Mouse (Mus musculus): Measurements from ENCODE around the gene Baiap2.

The Baiap2 gene

DNA sequence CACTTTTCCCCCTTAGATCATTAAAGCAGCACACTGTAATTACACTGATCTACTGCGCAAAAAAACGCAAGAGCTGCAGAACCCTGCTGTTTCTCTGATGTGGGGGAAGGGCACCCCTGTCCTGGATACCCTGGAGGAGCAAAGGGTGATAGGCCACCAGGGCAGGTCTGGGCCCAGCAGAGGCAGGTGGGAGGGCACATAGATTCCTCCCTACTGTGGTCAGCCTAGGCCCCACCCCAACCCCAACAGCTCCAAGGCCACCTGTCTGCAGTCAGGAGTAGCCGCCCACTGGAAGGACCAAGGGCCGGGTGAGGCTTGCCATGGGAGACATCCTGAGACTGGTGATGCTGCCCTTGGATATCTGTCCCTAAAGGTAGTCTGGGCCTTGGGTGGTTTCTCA, 102.8 kb downstream of the Baiap2 start:
- no peak for DNase-seq (ENCODE audit: low spot score)

GRCm38 (mm10) chr11:120045839-120046552, 103.4 kb downstream of the Baiap2 start:
- no peak for DNase-seq (ENCODE audit: low spot score)

- DNase-seq (ENCODE audit: low spot score) = no peak
Observed at GRCm38 (mm10) chr11:120046553-120047191, 104.1 kb downstream of the Baiap2 start, which contains the start of gene Aatk. Gene Aatk, minus strand, starts transcription at chr11:120047167.

- DNase-seq (ENCODE audit: low spot score) = no peak
Observed at GRCm38 (mm10) chr11:120047531-120048251, 105.1 kb downstream of the Baiap2 start.

DNA sequence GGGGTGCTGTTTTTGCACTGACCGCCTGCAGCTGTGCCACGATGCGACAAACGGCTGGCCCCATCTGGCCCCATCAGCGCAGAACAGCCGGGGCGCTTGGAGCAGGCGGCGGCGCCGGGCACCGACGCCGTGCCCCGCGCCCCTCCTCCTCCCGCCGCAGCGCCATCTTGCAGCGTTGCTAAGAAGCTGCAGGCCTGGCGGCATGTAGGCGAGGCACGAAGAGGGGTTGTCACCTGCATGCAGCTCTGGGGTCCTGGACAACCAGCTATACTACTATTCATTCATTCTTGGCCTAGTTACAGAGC, 105.6 kb downstream of the Baiap2 start:
- DNase-seq (ENCODE audit: low spot score) = no peak

GRCm38 (mm10) chr11:120049067-120049466, 106.5 kb downstream of the Baiap2 start:
- no peak for DNase-seq (ENCODE audit: low spot score)

- no peak for DNase-seq (ENCODE audit: low spot score)
Observed at GRCm38 (mm10) chr11:120051124-120051811, 108.7 kb downstream of the Baiap2 start.

DNA sequence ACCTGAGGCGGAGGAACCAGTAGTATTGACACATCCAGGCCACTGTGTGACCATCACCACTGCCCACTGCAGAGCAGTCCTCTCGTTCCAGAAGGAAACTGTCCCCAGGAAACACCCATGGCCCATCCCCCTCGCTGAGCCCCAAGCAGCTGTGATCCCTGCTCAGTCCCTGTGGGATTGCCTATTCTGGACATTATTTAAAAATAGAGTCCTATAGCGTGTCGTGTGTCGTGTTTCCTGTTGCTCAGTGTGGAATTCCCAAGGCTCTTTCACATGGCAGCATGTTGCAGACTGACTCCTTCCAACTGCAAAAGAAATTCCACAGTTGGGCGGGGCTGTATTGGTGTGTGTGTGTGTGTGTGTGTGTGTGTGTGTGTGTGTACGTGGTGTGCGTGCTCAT, 109.7 kb downstream of the Baiap2 start:
- no peak for DNase-seq (ENCODE audit: low spot score)

DNA sequence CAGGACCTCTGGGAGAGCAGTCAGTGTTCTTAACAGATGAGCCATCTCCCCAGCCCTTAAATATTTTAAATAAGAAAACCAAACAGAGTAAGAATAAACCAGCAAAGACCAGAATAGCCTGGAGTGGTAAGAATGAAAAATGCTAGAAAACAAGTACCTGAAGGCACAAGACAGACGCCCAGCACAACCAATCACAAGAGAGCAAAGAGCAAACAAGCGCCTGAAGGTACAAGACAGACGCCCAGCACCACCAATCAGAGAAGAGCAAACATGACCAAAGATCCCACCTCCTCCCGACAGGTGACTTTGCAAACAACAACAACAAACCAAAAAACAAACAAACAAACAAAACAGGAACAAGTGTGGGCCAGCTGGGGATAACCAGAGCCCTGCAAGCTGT, 111.3 kb downstream of the Baiap2 start:
- DNase-seq (ENCODE audit: low spot score) = no peak

GRCm38 (mm10) chr11:120055953-120056732, 113.6 kb downstream of the Baiap2 start:
- DNase-seq (ENCODE audit: low spot score) = no peak
